Mouse (Mus musculus): ENCODE results near the gene Lnpep.

Gene Lnpep

DNA sequence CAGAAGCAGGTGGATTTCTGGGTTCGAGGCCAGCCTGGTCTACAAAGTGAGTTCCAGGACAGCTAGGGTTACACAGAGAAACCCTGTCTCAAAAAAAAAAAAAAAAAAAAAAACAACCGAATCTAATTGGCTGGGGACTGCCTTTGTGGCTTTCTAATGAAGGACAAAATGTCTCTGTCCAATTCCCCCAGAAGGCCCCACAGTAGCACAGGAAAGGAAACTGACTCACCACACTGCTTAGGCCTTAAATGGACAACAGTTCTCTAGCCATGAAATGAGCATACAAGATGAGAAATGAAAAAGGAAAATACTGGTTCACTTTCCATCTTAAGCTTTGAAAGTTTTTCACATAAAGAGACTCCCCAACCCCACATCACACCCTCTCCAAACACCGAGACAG is 15.3 kb downstream of the Lnpep start:
- in situ Hi-C loops (cut with MseI, MboI) = no loop called here

DNA sequence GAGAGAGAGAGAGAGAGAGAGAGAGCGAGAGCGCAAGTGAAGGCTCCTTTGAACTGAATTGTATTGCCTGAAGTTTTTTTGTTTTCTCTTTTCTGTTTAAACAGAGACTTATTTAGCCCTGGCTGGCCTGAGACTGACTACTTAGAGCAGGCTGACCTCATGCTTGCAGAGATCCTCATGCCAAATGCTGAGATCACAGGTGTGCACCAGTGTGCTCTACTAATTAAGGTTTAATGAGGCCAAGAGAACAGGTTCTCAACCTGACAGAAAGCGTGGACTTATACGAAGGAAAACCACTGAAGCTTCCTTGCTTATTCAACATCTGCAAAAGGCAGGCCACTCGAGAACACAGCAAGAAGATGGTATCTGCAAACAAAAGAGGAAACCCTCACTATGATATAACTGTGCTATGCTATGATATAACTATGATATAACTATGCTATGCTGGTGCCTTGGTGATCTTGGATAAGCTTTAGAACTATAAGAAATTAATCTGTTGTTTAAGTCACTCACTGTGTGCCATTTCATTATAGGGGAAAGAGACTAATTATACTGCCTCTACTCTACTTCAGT is 16.3 kb downstream of the Lnpep start:
- in situ Hi-C loops (cut with MseI, MboI) = no loop called here

DNA sequence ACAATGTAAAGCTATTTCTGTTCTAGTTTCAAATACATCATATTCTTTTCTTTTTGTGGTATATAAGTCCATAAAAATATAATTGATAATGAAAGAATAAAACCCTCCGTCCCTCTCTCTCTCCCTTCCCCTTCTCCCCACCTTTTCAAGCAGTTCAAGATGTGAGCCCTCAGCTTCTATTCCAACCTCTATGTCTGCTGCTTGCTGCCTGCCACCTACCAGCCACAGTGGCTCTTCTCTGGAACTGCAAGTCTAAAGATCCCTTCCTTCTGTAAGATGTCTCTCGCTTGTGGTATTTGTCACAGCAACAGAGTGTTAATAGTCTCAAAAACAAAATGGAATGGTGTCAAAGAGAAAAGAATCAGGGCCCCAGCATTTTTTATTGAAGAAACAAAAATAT is 20.3 kb downstream of the Lnpep start:
- in situ Hi-C loops (cut with MseI, MboI) = no loop called here

DNA sequence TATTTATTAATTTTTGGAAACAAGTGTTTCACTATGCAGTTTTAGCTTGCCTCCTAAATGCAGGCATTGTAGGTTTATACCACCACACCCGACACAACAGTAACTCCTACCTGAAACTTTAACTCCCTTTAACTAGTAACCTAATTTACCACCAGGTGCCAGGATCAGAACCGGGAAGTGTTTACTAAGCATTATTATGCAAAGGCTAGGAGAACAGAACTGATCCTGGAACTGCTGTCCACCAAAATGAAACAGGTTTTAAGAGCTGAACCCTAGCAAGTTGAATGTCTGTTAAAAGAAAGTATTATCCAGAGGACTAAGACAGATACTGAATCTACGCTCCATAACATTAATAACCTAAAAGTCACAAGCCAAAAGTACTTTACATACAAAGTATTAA is 21.2 kb downstream of the Lnpep start:
- in situ Hi-C loops (cut with MseI, MboI) = no loop called here

DNA sequence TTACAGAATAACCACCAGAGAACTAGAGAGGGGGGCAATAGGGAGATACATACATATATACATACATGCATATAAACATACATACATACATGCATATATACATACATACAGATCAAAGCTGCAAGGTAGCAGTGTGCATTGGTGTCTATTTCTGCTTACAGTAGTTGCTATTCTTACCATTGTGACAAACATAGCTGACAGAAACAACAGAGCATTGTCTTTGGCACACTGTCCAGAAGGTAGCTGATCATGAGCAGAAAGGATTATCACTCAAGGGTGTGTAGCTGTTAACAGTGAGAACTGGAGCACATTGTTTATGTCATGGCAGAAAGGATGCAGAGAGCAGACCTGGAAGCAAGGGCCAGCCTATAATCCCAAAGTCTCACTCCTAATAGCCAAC is 22.1 kb downstream of the Lnpep start:
- in situ Hi-C loops (cut with MseI, MboI) = no loop called here

DNA sequence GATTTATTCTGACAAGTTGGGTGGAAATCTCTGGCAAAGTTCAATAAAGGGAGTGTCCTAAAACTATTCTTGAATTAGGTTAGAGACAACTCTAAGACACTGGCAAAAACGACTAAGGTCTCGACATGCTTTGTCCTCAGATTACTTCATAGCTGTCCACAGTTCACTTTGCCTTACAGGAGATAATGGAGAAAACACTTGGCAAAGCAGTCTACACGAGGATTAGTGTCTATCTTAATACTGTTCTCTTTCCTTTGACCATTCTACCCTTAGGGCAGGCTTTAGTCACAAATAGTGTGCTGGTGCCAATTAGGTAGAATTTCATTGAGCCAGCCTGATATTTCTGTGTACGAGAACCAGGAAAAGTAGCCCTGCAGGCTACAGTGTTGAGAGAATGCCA is 22.5 kb downstream of the Lnpep start:
- in situ Hi-C loops (cut with MseI, MboI) = no loop called here

DNA sequence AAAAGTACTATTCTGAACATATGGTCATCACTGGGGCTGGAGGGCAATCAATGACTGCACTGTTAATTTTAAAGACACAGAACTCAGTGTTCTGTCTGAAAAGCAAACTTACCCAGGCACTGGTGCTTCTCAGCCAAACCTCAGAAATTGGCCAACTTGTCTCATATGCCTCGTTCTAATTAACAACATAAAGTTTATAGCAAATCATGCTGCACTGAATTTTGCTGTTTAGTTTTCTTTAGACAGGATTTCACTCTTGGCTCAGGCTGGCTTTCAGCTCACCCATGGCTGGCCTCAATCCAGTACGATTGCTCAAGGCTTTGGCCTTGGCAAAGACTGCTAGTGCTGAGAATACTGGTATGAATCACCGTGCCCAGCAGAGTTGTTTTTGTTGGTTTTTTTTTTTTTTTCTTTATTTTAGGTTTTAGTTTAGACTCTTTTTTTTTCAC is 24.0 kb downstream of the Lnpep start:
- in situ Hi-C loops (cut with MseI, MboI) = no loop called here

DNA sequence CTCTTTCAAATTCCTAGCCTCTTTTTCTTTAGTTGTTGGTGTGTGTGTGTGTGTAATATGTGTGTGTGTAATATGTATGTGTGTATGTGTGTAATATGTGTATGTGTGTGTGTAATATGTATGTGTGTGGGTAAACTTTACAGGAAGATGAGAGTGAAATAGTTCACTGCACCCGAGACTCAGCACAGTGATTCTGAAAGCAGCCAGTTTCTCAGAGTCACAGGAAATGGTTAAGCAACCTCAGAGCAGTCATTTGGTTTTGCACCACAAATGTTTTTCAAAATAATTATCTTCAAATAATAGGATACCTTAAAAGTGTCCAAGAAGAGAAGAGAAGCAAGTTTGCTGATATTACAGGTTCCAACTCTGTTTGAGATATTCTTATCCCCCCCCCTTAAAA is 24.8 kb downstream of the Lnpep start:
- in situ Hi-C loops (cut with MseI, MboI) = no loop called here

DNA sequence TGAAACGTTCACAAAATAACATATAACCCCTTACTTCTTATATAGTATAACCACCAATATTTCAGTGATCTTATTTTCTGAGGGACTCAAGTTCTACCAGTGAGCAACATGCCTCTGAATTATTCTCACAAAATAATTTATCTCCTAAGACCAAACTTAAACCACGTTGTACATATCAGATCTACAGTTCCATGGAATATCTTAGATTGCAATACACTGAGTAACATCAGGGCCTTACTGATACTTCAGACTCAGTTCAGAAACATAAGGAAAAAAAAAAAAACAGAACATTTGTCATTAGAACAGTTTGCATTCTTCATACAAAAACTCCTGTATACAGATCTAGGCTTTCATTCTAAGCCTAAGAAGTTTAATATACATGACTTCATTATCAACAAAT is 26.5 kb downstream of the Lnpep start:
- in situ Hi-C loops (cut with MseI, MboI) = no loop called here

DNA sequence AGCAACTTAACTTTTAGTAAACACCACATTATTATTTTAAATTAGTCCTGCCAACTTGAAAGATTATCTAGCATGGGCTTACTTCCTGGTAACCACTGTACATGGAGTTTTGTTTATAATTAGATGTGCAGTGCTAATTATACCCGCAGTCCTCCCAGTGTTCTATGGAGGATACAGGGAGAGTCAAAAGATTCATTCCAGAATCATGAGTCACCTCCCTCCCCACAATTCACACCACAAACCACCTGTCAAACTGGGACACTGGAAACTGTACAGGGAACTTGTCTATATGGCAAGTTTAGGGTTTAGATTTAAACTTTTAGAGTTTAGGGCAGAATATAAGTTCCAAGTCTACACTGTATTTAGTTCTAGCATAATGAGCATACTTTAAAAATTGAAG is 31.9 kb downstream of the Lnpep start:
- in situ Hi-C loops (cut with MseI, MboI) = no loop called here

DNA sequence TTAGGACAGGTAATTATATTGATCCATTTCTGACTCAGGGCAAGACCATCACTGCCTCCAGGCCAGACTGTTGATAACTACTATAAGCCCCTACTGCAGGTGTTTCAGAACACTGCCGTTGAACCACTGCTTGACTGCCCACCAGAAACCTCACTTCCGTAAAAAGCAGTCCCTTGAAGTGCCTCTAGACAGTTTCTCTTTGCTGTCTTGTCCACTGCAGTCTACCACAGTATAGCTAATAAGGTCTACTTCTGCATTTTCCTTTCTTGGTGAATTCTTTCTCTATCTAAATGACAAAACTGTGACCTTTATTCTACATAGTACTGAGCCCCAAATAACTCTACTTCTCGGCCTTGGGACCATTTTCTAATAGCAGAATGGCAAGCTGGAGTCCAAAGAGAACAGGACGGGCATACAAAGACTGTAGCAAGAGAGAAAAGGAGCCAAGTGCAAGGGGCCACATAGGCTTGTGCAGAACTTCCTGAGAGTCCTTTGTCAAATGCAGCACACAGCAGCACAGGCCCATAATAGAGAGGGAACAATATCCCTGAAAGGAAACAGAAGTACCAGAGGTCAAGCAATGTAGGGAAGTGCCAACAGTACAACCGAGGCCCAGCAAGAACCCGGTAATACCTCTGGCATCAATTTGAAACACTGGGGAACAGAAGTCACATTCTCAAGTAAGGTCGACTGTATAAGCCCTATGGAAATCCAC is 37.4 kb downstream of the Lnpep start:
- in situ Hi-C loops (cut with MseI, MboI) = no loop called here

DNA sequence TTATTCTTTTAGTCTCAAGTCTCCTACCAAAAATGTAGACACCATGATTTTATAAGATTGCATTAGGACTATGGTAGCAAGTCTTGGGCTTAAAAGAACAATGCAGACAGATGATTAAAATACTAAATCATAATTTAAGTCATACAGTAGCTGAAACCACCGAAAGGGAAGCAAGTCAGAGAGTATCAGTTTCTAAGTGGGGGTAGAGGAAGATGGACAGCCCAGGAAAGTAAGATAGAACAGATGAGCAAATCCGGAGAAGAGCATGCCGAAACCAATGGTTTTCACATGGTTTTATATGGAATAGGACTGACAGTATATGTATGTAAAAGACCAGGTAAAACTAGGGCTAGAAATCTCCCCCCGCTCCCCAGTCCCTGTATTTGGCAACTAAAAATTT is 39.7 kb downstream of the Lnpep start:
- in situ Hi-C loops (cut with MseI, MboI) = no loop called here

DNA sequence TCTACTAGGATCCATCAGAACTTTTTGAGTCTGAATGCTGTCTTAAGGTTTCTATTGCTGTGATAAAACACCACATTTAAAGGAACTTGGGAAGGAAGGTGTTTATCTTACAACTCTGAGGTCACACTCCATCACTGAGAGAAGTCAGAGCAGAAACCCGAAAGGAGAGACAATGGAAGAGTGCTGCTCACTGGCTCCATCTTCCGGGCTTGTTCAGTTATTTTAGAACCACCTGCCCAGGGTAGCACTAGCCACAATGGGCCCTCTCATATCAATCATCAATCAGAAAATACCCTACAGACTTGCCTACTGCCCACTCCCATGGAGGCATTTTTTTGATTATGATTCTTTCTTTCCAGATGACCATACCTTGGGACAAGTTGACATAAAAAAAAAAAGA is 41.0 kb downstream of the Lnpep start:
- in situ Hi-C loops (cut with MseI, MboI) = no loop called here

DNA sequence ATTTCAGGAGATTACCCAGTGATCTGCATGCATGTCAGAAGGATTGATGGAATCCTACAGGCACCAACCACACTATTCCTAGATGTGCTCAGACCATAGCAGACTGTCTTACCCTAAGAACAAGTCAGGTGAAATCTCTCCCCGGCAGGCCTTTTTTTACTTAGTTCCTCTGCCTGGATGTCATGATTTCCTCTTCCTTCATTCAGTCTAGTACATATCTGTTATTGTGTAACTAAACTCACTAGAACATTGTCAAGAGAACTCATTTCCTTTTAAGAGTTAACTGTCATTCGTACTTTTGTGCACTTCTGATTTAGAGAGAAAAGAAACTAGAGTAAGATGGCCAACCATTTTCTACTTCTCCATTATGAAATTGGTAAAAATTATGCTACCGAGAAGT is 43.6 kb downstream of the Lnpep start:
- in situ Hi-C loops (cut with MseI, MboI) = no loop called here

DNA sequence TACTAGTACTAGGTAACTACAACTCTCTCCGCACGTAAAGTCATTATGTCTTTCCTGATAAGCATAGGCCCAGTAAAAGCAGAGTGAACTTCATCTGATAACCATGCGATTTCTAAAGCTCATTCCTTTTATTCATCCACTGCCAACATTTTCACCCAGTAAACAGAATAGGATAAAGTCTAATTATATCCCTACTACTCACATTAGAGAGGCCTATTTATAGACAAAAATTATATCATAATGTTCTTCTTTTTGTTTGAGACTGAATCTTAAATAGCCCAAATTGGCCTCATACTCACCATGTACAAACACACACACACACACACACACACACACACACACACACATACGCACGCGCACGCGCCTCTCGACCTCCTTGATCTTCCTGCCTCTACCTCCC is 48.5 kb downstream of the Lnpep start:
- in situ Hi-C loops (cut with MseI, MboI) = no loop called here

DNA sequence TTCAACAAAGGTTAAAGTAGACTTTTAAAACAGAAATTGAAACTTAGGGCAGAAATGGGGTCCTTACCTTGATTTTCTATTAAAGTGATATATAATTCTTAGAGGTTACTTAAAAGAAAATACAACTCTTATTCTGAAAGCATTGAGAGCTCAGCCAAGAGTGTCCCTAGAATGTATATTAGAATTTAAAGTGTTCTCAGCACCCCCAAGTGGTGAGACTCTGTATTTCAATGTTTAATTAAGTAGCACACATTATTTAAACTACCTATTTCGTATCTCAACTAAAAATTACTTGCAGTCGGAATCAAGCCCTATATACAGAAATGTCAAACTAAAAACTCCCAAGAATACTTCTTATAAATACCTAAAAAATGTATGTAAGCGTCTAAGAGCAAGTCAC is 57.8 kb downstream of the Lnpep start:
- in situ Hi-C loops (cut with MseI, MboI) = loop anchor here (10.0 kb wide), 1 partner anchor 172 kb away; no protein-coding TSS in a partner anchor

DNA sequence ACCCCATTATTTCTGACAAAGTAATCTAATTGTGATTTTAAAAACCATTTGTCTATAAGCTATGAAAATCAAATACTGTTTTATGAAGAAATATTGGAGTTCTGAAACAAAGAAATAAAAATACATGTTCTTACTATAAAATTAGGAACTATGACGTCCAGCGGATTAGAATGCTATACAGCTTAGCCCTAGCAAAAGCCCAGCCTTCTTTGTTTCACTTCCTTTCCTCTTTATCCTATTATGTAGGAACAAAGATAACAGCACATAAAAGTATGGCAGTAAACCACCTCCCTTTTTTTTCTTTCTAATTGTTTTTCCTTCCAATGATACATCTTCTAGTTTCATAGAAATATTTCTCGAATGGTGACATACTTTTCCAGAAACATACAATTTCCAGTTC is 75.9 kb downstream of the Lnpep start:
- in situ Hi-C loops (cut with MseI, MboI) = no loop called here

DNA sequence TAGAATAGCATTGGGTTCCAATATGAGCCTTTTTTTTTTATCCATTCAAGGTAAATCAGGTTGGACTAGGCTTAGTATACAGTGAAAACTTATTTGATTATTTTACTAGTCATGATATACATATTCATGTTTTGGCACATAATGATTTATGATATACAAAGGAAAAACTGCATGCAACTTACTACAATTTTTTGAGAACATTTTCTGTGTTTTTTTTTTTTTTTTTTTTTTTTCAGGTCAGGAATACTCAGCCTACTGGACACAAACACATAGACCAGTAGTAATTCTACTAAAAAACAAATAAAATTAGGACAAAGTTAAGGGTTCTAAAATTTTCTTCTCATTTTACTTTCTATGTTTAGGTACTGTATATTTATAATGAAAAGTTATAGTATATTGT is 93.5 kb downstream of the Lnpep start:
- in situ Hi-C loops (cut with MseI, MboI) = no loop called here

DNA sequence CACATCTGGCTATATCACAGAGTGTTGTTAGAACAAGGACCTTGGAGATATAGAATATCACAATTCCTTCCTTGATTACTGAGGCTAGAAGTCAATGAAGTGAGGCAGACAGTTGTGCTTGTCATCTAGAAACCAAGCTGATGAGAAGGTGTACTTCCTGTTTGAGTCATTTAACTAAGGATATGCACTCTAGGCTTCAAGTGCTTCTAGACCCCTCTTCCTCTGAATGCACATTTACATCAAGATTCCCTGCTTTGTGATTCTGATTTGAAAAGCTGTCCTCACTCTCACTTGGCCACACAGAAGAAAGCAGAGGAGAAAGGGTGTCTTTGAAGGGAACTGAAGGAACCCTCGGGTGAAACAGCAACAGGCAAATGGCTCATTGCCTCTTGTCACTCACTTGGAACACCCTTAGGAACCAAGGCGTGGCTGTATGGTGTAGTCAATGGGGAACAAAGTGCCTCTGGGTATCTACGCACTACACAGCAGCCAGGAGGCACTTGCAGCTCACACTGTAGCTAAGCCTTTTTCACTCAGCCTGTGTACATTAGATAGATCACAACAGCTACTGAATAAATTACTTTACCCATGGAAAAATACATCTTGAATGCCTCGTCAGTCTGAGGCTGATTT is 108.3 kb downstream of the Lnpep start:
- in situ Hi-C loops (cut with MseI, MboI) = no loop called here

DNA sequence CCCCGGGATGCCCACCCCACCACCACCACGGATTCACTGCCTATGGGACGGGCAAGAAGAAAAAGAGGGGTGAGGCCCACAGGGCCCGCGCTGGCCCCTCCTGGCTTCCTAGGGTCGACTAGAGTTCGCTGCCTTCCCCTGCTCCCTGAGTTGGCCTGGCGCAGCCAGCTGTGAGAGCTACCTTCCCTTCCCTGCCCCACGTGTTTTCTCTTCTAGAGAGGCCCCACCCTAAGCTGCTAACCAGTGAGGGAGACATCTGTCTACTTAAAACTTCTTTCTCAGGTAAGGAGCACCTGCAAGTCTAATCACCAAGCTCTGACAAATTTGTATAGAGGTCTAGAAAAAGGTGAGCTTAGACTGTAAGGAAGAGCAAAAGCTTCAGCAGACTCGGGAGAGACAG is 118.2 kb downstream of the Lnpep start:
- in situ Hi-C loops (cut with MseI, MboI) = no loop called here

DNA sequence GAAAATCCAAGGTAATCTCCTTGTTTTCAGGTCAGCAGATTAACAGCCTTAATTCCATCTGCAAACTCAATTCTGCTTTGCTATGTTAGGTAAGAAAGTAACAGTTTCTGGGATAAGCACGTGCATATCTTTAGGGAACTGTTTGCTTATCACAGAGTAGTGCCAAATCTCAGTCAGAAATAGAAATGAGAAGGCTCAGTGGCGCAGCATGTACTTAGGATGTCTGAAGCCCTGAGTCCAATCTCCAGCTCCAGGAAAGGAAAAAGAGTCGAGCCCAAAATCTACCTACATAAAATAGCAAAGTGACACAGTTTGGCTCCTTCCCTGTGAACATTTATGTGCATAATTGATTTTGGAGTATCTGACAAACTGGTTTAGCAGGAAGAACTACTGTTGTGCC is 125.6 kb downstream of the Lnpep start:
- in situ Hi-C loops (cut with MseI, MboI) = no loop called here

DNA sequence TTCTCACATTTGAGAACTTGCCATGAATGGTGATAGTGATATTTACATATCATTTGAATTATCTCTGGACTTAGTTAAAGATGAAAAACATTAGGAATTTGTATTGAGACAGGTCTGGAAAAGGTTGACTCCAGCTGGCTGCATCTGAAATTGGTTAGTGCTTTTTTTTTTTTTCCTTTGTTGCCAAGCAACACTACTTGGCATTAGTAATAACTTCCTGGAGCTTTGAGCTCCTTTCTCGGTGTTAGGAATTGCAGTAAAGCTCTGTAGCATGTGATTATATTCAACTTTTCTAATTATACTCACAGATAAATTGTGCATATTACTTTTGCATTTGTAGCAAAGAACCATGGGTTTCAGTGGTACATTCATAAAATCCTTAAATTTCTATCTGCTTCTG is 126.0 kb downstream of the Lnpep start:
- in situ Hi-C loops (cut with MseI, MboI) = no loop called here

DNA sequence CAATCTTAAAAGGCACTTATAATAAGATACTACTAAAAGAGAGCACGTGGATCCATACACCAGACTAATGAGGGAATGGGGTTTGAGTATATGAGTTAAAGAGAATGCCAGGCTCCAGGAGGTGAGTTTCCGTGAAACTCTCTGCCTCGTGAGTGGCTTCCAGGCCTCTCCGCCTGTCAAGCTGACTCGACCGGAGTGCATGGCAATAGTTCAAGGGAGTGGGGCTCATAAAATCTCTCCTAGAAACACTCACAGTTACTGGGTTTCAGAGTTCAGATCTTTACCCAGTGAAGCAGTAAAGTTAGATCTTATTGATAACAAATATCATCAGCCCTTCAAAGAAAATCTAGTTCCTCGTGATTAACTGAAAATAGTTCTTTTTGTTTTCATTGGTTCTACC is 128.1 kb downstream of the Lnpep start:
- in situ Hi-C loops (cut with MseI, MboI) = no loop called here
